Mouse (Mus musculus) gastrocnemius, postnatal 4 days (tissue): Measurements from ENCODE around the gene Pdia4. TPM values are rescaled to one million over a fixed set of nuclear protein-coding genes. Genes with fewer than 3 reads are reported as not detected.
"Not testable (repeated sequence)": the region's sequence is repeated elsewhere in the genome, so short reads cannot be mapped to it uniquely, and the experiment has no call there.

Source experiments
- DNase-seq, 2 experiments: peaks; one replicate each; pipeline ENCODE4 v3.0.0; 2021 to 2022; ENCODE audit warnings: low spot score in 2 of 2, mixed read lengths in 2 of 2
- total RNA-seq, 2 experiments: library from RNA; stranded (reverse); gene quantifications; 2 replicates each; pipeline ENCODE4 v1.2.3; 2021

The Pdia4 gene
- total RNA-seq, 2 experiments from 2014 or later: 60.3 to 64.3 TPM

DNA sequence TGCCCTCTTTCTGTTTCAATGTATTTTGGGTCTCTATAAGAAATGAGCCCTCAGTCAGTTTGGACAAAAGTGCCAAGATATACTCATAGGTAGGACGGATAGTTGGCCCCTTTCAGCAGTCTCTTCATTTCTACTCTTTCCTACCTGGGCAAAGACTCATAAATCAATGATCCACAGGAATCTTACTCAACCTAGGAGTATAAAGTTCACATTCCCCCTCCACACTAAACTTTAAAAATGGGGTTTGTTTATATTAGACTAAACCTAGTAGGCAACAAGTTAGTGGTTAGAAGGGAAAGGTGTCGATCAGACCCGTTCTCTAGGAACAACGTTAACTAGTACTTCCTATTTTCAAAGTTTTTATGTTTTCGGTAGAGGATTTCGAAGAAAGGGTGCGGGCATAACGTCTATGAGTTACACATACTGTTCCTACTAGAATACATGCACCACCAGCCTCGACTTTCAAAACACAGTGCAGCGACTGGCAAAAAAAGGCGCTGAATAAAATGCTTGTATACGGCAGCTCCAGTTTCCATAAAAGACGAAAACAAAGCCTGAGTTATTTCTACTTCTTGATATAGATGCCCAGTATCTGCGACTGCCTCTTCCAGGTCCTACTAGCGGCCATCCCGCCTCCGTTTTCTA lies 837 bp downstream of the Pdia4 start:
- DNase-seq: no peak

DNA sequence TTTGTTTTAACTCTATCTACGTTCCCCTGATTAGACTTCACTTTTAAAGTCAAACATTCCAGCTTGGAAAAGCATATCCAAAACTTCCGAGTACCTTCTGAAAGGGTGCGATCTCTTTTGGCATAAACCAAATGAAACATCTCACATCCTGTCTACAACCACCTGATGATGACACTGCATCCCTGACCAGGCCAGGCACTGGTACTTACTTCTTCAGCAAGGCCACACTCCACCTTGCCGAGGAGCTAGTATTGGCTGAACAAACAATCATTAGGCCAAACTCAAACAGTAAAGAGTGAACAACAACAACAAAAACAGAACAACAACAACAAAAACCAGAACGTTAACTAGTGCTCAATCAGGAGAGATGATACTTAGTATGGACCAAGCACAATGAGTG lies 1.9 kb downstream of the Pdia4 start:
- DNase-seq: no peak

DNA sequence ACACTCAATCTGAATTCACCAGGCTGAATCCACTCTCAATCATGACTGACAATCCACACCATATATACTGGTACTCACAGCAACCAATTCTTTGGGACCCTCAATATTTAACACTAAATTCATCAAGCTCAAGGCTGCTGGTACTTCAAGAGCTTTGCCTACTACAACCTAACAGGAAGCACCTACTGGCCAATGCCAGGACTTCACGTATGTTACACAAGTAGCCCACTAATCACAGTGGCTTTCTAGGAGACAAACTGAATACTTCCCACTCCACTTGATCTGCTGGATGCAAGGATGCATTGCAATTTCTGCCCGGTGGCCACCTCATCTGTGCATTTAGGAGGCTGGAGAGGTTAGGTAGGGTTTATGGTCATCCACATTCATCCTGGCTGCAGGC lies 3.0 kb downstream of the Pdia4 start:
- DNase-seq: no peak

DNA sequence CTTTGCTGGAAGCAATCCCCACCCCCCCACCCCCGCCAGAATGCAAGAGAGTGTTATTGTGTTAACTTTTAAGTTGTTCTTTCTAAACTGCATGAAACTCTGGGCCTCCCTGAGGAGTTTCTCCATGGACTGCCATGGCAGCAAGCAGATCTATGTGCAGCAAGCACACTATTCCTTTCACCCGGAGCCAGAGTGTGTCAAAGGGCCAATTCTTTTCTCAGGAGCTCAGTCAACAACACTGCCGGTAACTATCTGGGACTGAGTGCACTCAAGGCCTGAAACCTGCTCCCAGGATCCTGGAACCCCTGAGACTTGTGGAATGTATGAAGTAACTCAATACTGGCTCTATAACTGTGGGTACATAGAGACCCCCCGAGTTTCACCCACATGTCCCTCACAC lies 4.2 kb downstream of the Pdia4 start:
- DNase-seq: no peak

DNA sequence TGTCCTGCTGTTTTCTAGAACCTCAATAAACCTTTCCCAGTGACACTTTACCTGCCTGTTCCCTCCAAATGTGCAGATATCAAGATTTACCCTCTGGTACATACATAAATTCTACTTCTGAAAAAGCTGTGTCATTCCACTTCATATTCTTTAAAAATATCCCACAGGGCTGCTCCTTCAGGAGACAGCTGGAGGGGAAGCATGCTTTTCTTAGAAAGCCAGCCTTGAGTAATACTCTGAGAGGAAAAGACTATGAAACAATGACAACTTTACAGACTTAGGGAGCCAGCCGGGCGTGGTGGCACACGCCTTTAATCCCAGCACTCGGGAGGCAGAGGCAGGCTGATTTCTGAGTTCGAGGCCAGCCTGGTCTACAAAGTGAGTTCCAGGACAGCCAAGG lies 4.7 kb downstream of the Pdia4 start:
- DNase-seq: no peak

DNA sequence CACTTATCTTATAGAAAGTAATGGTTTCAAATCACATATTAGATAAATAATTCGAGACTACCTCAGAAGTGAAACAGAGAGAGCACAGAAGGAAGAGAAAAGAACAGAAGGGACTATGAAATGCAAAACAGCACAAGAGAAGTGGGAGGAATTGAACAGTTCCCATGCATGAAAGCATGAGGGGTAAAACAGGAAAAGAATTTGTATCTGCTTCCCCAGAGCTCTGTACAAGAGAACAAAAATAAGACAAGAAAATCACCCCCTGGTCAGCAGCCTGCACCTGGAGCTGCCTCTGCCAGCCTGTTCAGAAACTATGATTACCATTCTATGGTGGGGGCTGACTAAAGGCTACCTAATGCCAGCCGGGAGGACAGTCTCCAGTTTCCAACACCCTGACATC lies 5.8 kb downstream of the Pdia4 start:
- no peak for DNase-seq

DNA sequence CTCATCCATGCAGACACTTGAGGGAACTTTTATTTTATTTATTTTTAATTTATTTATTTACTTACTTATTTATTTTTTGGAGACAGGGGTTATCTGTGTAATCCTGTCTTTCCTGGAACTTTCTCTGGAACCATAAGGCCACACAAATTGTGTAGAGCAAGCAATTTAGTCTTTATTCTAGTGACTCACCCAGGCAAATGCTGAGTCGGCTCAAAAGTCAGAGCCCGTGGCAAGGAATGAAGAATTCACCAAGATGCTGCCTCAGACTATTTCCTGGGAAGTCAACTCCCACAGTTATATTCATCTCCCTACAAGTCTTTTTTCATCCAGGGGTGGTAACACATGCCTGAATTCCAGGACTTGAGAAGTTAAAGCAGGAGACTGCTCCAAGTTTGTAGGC lies 7.7 kb downstream of the Pdia4 start:
- no peak for DNase-seq

DNA sequence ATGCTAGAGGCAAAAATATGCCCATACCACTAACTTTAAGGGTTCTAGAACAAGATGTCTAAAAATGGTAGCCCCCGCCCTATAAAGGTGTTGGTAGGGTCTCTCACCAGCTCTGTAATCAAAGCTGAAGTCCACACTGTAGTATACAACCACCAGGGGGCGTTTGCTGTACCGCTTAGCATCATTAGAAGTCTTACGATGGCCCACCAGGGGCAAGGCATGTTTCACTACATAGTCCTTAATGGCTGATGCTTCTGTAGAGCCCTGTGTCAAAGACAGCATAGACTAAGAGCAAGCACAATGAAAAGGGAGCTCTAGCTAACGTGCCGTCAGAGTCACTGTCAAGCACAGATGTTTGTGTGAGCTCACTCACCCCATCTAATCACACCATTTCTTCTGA lies 14.2 kb downstream of the Pdia4 start:
- peak in 1 of 2 experiments; percentile 60 for DNase-seq

DNA sequence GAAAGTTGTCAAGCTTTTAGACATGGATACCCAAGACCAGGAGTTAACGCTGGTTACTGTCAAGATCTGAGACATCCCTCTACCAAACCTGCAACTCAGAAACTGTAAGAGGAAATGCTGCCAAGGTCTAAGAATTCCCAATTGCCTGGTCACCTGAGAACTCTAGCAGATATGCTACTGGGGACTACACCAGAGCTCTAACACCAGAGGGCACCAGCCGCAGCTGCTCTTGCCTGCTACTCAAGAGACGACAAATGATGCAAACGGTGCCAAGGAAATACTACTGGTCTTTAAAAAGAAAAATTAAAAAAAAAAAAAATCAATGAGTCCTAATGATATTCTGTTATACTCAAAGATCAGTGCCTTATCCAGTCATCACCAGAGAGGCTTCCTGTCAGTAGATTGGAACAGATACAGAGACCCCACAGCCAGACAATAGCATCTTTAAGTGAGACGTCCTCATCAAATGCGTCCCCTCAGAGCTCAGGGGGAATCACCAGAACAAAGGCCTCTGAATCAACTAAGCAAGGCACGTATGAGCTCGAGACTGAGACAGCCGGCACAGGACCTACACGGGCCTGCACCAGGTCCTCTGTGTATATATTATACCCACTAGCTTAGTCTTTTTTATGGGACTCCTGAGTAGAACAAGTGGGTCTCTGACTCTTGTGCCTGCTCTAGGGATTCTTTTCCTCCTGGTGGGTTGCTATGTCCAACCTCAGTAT lies 19.0 kb downstream of the Pdia4 start:
- no peak for DNase-seq

DNA sequence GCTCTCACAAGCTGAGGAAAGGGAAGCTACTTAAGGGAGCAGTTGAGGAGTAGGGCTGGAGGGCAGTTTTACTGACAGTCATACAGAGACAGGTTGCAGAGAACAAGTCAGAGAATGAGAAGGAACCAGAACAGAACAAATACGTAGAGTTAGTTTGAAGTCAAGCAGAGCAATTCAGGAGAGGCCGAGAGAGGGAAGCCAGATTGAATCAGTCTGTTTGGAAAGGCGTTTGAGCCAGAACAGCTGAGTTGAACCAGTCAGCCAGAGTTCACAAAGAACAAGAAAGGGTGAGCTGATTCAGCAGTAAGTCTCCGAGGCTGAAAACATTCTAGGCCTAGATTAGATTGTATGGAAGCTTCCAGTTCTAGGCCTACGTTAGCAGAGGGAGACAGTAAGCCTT lies 19.9 kb downstream of the Pdia4 start:
- DNase-seq: no peak

DNA sequence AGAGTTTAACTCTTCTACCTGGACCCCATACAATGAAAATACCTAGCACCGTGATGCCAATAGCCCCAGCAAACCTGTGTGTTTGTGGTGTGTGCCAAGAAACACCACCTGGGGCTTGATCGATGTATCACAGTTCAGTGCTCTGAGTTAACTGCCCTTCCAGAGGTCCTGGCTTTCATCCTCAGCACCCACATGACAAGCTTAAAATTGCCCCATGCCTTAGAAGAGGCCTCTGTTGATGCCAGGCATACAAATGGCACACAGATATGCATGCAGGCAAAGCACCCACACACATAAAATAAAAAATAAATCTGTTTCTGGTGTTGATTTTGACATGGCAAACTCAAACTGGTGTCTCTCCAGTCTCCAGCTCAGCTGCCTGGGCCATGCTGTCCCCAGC lies 20.7 kb downstream of the Pdia4 start:
- no peak for DNase-seq

DNA sequence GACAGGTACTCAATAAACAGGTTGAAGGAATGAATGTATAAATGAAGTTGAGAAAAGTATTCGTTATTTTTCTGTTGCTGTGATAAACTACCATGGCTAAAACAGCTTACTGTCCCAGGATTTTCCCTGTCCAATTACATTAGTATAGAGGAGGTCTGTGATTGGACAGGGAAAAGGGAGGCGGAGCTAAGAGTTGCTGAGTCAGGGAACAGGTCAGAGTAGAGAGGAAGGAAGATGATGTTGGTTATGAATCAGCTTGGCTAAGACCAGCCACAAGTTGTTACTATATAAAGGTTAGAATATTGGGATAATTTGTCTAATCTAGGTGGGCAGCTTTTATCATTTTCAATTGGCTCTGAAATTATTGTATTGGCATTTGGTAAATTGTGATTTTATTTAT lies 22.5 kb downstream of the Pdia4 start:
- no peak for DNase-seq

DNA sequence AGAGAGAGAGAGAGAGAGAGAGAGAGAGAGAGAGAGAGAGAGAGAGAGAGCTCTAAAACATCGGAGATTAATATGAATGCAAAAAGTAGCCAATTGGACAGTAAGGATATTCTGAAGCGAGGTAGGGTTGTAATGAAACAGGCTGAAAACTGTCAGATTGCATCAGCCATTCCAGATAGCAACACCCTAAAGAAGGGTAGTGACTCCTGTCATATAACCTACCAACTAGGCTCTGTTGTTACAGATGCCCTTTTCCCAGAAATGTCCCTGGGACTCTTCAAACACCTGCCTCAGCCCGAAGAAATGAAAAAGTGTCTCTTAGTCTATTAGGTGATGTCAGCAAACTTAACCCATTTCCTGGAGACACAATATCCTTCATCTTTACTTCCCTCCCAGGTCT lies 24.4 kb downstream of the Pdia4 start:
- no peak for DNase-seq

DNA sequence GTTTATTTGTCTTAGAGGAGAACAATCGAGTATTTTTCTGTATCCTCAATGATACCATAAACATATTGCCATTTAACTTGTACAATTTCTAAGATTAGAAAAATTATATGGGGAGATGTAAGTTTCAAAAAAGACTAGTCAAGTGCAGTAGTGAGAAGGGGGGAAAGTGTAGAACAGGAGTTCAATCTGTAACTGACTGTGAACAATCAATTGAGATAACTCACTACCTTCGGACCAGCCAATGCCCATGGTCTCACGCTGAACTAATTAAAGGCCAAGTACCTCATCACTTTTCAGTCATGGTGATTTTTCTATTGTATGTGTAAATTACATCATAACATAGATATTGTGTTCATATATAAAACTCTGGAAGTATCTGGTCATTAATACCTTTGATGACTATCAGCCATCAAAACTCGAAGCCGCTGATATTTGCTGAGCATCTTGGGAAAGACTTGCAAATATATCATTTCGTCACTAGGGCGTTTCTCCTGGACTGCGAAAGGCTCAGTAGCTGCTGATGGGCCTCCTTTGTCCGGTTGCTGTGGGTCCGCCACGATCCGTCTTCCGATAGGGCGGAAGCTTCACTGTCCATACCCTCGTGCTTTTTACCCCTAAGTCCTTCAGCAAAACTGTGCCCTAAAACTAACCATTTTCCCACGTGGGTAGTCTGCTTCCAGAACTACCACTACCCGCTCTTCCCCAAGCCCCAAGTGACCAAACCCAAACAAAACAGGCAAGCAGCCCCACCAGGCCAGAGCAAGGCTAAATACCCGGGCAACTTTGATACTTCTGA lies 25.1 kb downstream of the Pdia4 start:
- peak; percentile 38 to 75 for DNase-seq

DNA sequence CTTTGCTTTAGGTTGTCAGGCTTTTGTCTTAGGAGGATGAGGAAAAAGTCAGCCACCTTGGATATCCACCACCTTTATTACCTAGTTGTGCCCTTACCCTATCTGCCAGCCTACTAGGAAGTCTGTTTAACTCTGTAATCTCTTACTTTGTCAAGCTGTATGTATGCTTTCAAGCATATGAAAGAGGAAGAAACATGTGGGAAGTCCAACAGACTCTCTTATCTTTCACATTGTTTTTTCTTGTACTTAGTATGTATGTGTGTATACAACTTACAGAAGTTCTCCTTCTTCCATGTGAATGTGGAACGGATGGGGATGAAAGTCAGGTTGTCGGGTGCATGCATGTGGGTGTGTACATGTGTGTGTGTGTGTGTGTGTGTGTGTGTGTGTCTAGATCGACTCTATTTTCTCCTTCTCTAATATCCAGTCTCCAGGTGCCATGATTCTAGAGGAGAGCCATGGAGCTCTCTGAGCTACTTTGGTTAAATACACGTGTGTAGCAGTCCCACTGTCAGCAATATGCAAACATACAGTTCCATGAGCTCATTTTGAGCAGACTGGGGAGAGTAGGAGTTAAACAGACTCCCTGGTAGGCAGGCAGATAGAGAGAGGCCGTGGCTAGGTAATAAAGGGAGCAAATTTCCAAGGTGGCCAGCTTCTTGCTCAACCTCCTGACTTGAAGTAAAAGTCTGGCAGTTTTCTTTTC lies 28.4 kb downstream of the Pdia4 start:
- DNase-seq: no peak

DNA sequence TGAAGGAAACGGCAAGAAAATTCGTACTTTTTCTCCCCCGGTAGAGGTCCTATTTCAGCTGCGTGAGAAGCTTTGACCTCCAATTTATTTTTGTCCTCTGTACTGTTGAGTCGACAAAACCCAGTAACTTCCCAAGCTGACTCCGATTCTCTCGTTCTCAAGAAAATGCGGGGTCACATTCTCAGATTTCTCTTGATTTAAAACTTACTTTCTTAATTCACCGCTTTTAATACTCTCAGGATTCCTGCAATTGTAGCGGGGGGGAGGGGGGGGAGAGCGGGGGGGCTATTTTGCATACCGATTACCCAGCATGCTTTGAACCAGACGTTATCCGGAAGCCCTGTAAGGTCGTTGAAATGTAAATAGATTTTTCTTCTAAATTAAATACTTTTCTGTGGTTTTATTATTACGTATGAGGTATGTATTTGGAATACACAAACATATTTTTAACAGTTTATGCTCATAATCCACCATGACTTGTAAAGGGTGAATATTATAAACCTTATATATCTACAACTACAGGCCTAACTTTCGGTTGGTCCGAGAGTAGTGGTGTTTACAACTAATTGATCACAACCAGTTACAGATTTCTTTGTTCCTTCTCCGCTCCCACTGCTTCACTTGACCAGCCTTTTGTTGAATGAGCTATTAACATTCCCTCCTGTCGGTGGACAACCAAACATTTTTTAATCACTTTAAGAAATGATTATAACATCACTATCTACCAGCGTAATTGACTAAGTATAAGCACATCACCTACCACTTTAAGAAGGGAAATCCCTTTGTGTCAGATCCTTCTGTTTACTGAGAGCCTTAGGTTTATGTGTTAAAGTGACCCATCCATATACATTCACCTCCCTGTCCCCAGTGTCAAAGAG lies 31.9 kb downstream of the Pdia4 start:
- peak in 1 of 2 experiments; percentile 19 for DNase-seq

DNA sequence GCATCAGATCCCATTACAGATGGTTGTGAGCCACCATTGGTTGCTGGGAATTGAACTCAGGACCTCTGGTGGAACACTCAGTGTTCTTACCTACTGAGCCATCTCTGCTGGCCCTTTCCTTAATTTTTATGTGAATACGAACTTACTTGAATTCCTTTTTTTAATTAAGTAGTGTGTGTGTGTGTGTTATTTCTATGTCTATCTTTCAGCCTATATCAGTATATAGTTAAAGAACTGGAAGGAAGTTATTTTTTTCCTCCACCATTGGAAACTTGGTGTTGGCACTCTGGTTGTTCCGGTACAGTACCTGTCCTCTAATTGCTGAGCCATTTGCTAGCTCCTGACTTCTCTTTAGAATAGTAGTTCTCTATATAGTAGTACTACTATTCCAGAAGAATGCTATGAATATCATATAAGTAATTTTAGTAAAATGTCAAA lies 32.6 kb downstream of the Pdia4 start:
- DNase-seq: no peak

DNA sequence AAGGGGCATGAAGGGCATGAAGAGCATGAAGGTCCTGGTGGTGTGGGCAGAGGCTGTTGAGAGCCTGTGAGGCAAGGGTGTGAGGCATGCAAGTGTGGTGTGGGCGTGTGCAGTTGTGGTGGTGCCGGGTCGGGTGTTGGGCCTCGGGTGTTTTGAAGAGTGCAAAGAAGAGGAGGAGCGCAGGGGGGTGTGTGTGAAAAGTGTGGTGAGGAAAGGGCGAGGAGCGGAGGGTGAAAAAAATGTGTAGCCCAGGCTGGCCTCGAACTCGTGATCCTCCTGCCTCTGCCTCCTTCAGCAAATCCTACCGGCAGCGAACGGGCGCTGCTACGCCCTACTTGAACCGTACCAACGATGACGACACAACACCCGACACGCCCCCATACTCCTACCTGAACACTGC lies 41.5 kb downstream of the Pdia4 start:
- DNase-seq: not testable (repeated sequence)

DNA sequence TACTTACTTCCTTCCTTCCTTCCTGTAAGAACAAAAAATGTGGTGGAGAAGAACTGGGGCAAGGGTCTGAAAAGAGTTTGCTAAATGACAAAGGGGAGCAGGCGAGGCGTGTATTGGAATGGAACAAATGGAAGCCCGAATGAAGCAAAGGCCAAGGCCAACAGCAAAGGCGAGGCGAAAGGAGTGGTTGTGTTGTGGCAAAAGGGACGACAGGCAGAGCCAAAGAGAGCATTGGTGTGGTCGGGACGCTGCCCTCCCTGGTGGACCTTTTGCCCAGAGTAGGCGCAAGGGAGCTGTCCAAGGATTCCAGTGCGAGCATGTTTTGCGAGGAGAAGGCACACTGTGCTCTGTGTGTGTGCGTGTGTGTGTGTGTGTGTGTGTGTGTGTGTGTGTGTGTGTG lies 42.1 kb downstream of the Pdia4 start:
- DNase-seq: not testable (repeated sequence)

DNA sequence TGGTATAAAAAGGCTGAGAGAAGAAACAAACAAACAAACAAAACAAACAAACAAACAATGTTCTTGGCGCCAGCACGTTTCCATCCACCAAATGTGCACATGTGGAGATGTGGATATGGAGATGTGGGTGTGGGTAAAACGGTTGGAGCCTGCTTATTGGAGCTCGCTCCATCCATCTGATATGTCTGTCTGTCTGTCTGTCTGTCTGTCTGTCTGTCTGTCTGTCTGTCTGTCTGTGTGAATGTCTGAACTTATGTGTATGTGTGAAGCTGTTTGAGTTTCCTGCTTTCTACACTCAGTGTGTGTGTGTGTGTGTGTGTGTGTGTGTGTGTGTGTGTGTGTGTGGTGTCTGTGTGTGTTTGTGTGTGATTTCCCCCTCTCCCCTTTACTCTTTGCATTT lies 43.4 kb downstream of the Pdia4 start:
- DNase-seq: not testable (repeated sequence)

DNA sequence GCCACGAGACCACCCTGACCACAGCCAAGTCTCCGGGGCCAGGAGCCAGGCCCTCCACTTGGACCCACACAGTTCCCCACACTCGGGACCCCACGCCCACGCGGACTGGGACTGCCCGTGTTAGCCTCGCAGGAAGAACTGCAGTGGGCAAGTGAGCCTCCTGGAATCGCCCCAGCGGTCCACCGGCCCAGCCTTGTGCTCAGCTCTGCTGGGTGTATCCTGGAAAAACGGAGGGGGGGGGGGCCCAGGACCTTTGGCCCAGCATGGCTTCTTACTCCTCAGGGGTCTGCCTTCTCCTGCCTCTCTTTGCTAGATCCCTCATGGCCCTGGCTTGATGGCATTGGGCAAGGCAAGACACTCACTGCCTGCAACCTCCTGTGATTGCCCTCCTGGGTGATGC lies 44.7 kb downstream of the Pdia4 start:
- not testable (repeated sequence) for DNase-seq
